Mouse (Mus musculus): ENCODE measurements at regions not wholly inside any gene's neighbourhood (a gene's known extent, or its start where the extent isn't known, plus 50 kb on each side); places are given as distances from the start of the nearest gene placed in this dataset.

GRCm38 (mm10) chr16:49319774-49320173 is 262.5 kb downstream of the Myh15 start:
- no peak for TF ChIP-seq CTCF (conservative IDR thresholded peaks at IDR 0.05; ENCODE audit: insufficient read depth, insufficient read length, low read depth, low read length)
- TF ChIP-seq POLR2A (IDR thresholded peaks at IDR 0.05; ENCODE audit: low read depth, low read length), result no peak

All from kidney, adult 2 months (tissue).